Mouse (Mus musculus) embryonic facial prominence, embryonic 10.5 days (tissue): Measurements from ENCODE around the gene 4931406P16Rik. TPM values are rescaled to one million over a fixed set of nuclear protein-coding genes. Genes with fewer than 3 reads are reported as not detected.
"Not testable (repeated sequence)": the region's sequence is repeated elsewhere in the genome, so short reads cannot be mapped to it uniquely, and the experiment has no call there.

Experiments used
- DNase-seq: peaks from one replicate; pipeline ENCODE4 v3.0.0-alpha.2; 2017; ENCODE audit warnings: low spot score
- H3K27ac ChIP-seq: fragments of 300-500 bp; sonication (generic); replicated peaks from 2 replicates; pipeline ENCODE4 v1.5.1; 2016; ENCODE audit warnings: mild to moderate bottlenecking
- H3K27me3 ChIP-seq: fragments of 300-500 bp; sonication (generic); replicated peaks from 2 replicates; pipeline ENCODE4 v1.6.1; 2016; ENCODE audit warnings: low read depth, mild to moderate bottlenecking; ENCODE audit not compliant: poor library complexity, severe bottlenecking
- H3K36me3 ChIP-seq: fragments of 300-500 bp; sonication (generic); replicated peaks from 2 replicates; pipeline ENCODE4 v1.6.1; 2016; ENCODE audit warnings: mild to moderate bottlenecking, moderate library complexity
- H3K4me1 ChIP-seq: fragments of 300-500 bp; sonication (generic); 2 replicates; pipeline ENCODE4 v1.6.1; 2016
- H3K4me3 ChIP-seq: fragments of 300-500 bp; sonication (generic); 2 replicates; pipeline ENCODE4 v1.5.1; 2016; ENCODE audit warnings: mild to moderate bottlenecking, moderate library complexity
- H3K9me3 ChIP-seq: fragments of 300-500 bp; sonication (generic); 2 replicates; pipeline ENCODE4 v1.6.1; 2016; ENCODE audit warnings: mild to moderate bottlenecking
- WGBS: fragments of 180-500 bp; shearing (Covaris S2); methylation state at CpG from one replicate; pipeline ENCODE4 v1.1.7; 2016; 5-methylcytosine and 5-hydroxymethylcytosine counted together
- polyA plus RNA-seq: library from polyadenylated mRNA; unstranded; fragments of >200 nt; fragmentation: Nextera tagmentation; extraction: Ambion mirVana; gene quantifications from 2 replicates; pipeline ENCODE4 v1.2.1, GENCODE M21; 2016

The 4931406P16Rik gene
- polyA plus RNA-seq, 1 experiment from 2014 or later: 27.8 TPM

- peaks cover 28% of the 10 kb centered on the region for H3K36me3 ChIP-seq
- not testable (repeated sequence) for H3K27ac ChIP-seq, H3K4me3 ChIP-seq, H3K27me3 ChIP-seq, DNase-seq, H3K9me3 ChIP-seq
- H3K4me1 ChIP-seq: peaks cover 15% of the 10 kb centered on the region
- WGBS: 82% methylated on average over 1 of the region's 1 CpGs
These were observed 23.2 kb upstream of the 4931406P16Rik start for GRCm38 (mm10) chr7:34336545-34336944.

- no peak for DNase-seq
- Histone ChIP-seq H3K9me3 (no peaks in the 10 kb centered on the region), H3K27ac (no peak overlapping the region), H3K4me1 (no peaks in the 10 kb centered on the region), H3K4me3 (no peak overlapping the region), H3K27me3 (no peaks in the 10 kb centered on the region), H3K36me3 (no peaks in the 10 kb centered on the region)
- WGBS: 67% methylated on average over 3 of the region's 3 CpGs
These were observed 14.1 kb upstream of the 4931406P16Rik start for GRCm38 (mm10) chr7:34327493-34327892.

GRCm38 (mm10) chr7:34324857-34325256 is 11.5 kb upstream of the 4931406P16Rik start:
- H3K4me3 ChIP-seq: no peak overlapping the region
- DNase-seq: no peak
- WGBS: 92% methylated on average over 1 of the region's 1 CpGs
- no peaks in the 10 kb centered on the region for H3K27me3 ChIP-seq
- no peaks in the 10 kb centered on the region for H3K9me3 ChIP-seq
- H3K4me1 ChIP-seq: peaks cover 5% of the 10 kb centered on the region; the same call in 1 of the 2 replicates
- no peak overlapping the region for H3K27ac ChIP-seq
- H3K36me3 ChIP-seq: no peaks in the 10 kb centered on the region

GRCm38 (mm10) chr7:34324005-34324404 is 10.7 kb upstream of the 4931406P16Rik start:
- Histone ChIP-seq H3K36me3 (no peaks in the 10 kb centered on the region), H3K9me3 (no peaks in the 10 kb centered on the region), H3K27me3 (no peaks in the 10 kb centered on the region), H3K4me3 (no peak overlapping the region), H3K4me1 (peaks cover 6% of the 10 kb centered on the region; the same call in 1 of the 2 replicates), H3K27ac (no peak overlapping the region)
- 91% methylated on average over 2 of the region's 2 CpGs for WGBS
- DNase-seq: no peak

GRCm38 (mm10) chr7:34323351-34323750 is 10.0 kb upstream of the 4931406P16Rik start:
- 83% methylated on average over 8 of the region's 8 CpGs for WGBS
- H3K36me3 ChIP-seq: no peaks in the 10 kb centered on the region
- no peak overlapping the region for H3K4me3 ChIP-seq
- no peaks in the 10 kb centered on the region for H3K27me3 ChIP-seq
- H3K27ac ChIP-seq: no peak overlapping the region
- H3K4me1 ChIP-seq: peaks cover 6% of the 10 kb centered on the region
- H3K9me3 ChIP-seq: no peaks in the 10 kb centered on the region
- no peak for DNase-seq

- Histone ChIP-seq H3K36me3 (no peaks in the 10 kb centered on the region), H3K4me3 (no peak overlapping the region), H3K4me1 (peaks cover 10% of the 10 kb centered on the region), H3K27ac (no peak overlapping the region), H3K9me3 (no peaks in the 10 kb centered on the region), H3K27me3 (no peaks in the 10 kb centered on the region)
- whole genome bisulfite sequencing: 92% methylated on average over 4 of the region's 4 CpGs
- DNase-seq: no peak
These were observed 8.6 kb upstream of the 4931406P16Rik start for GRCm38 (mm10) chr7:34321958-34322357.

- DNase-seq: no peak
- Histone ChIP-seq H3K4me3 (no peak overlapping the region), H3K4me1 (peaks cover 10% of the 10 kb centered on the region), H3K36me3 (no peaks in the 10 kb centered on the region), H3K9me3 (no peaks in the 10 kb centered on the region), H3K27ac (no peak overlapping the region), H3K27me3 (no peaks in the 10 kb centered on the region)
- WGBS: 85% methylated on average over 5 of the region's 5 CpGs
These were observed 7.8 kb upstream of the 4931406P16Rik start for GRCm38 (mm10) chr7:34321119-34321518.

- Histone ChIP-seq H3K27ac (no peak overlapping the region), H3K4me3 (no peak overlapping the region), H3K36me3 (no peaks in the 10 kb centered on the region), H3K9me3 (no peaks in the 10 kb centered on the region), H3K4me1 (peaks cover 10% of the 10 kb centered on the region), H3K27me3 (no peaks in the 10 kb centered on the region)
- no peak for DNase-seq
- WGBS: 20% methylated on average over 3 of the region's 3 CpGs
These were observed 6.6 kb upstream of the 4931406P16Rik start for GRCm38 (mm10) chr7:34319957-34320356.

- no peaks in the 10 kb centered on the region for H3K27me3 ChIP-seq
- no peak overlapping the region for H3K4me3 ChIP-seq
- peaks cover 10% of the 10 kb centered on the region for H3K4me1 ChIP-seq
- H3K9me3 ChIP-seq: no peaks in the 10 kb centered on the region
- no peaks in the 10 kb centered on the region for H3K36me3 ChIP-seq
- no peak for DNase-seq
- H3K27ac ChIP-seq: no peak overlapping the region
- 89% methylated on average over 2 of the region's 2 CpGs for WGBS
These were observed 5.8 kb upstream of the 4931406P16Rik start for GRCm38 (mm10) chr7:34319123-34319522.

GRCm38 (mm10) chr7:34317901-34318476 is 4.6 kb upstream of the 4931406P16Rik start:
- Histone ChIP-seq H3K4me3 (no peak overlapping the region), H3K27ac (0 out of 2 replicates have a peak overlapping the region, but pooled peaks have one; percentile 30), H3K36me3 (no peaks in the 10 kb centered on the region), H3K4me1 (peaks cover 10% of the 10 kb centered on the region), H3K9me3 (no peaks in the 10 kb centered on the region), H3K27me3 (no peaks in the 10 kb centered on the region)
- WGBS: 75% methylated on average over 7 of the region's 7 CpGs
- DNase-seq: no peak

- H3K9me3 ChIP-seq: no peaks in the 10 kb centered on the region
- peak overlapping the region; percentile 93 for H3K4me3 ChIP-seq
- WGBS: under 1% methylated on average over 73 of the region's 73 CpGs
- no peaks in the 10 kb centered on the region for H3K27me3 ChIP-seq
- no peak for DNase-seq
- H3K27ac ChIP-seq: peak overlapping the region; percentile 94
- H3K4me1 ChIP-seq: peaks cover 5% of the 10 kb centered on the region
- H3K36me3 ChIP-seq: no peaks in the 10 kb centered on the region; the same call in 1 of the 2 replicates
These were observed 437 bp downstream of the 4931406P16Rik start for GRCm38 (mm10) chr7:34312786-34313442.

- Histone ChIP-seq H3K27me3 (no peaks in the 10 kb centered on the region), H3K36me3 (no peaks in the 10 kb centered on the region; the same call in 1 of the 2 replicates), H3K9me3 (no peaks in the 10 kb centered on the region), H3K27ac (no peak overlapping the region), H3K4me1 (peaks cover 5% of the 10 kb centered on the region), H3K4me3 (no peak overlapping the region)
- WGBS: 84% methylated on average over 5 of the region's 5 CpGs
- no peak for DNase-seq
These were observed 4.1 kb downstream of the 4931406P16Rik start for GRCm38 (mm10) chr7:34309186-34309764.

- H3K4me3 ChIP-seq: no peak overlapping the region
- no peaks in the 10 kb centered on the region for H3K27me3 ChIP-seq
- H3K4me1 ChIP-seq: peaks cover 5% of the 10 kb centered on the region
- no peak for DNase-seq
- H3K36me3 ChIP-seq: no peaks in the 10 kb centered on the region; the same call in 1 of the 2 replicates
- no peak overlapping the region for H3K27ac ChIP-seq
- H3K9me3 ChIP-seq: no peaks in the 10 kb centered on the region
- WGBS: 79% methylated on average over 5 of the region's 5 CpGs
These were observed 4.8 kb downstream of the 4931406P16Rik start for GRCm38 (mm10) chr7:34308586-34308985.
